Mouse (Mus musculus) forebrain, embryonic 12.5 days (tissue): ENCODE results near the gene Ptrh1. TPM values are rescaled to one million over a fixed set of nuclear protein-coding genes. Genes with fewer than 3 reads are reported as not detected.
A peak's percentile ranks its signal among the peaks of the same experiment; 100 is the strongest.

Source experiments
- ATAC-seq: fragments of 200-750 bp; cut with Nextera tagmentation; 2 replicates; pipeline ENCODE4 v1.8.0; 2017; ENCODE audit warnings: moderate TSS enrichment; ENCODE audit not compliant: low FRiP score
- H3K27ac ChIP-seq: fragments of 300-500 bp; sonication (generic); 2 replicates; pipeline ENCODE4 v1.5.1; 2016; ENCODE audit warnings: mild to moderate bottlenecking
- H3K27me3 ChIP-seq: fragments of 300-500 bp; sonication (generic); 2 replicates; pipeline ENCODE4 v1.6.1; 2016; ENCODE audit warnings: mild to moderate bottlenecking
- H3K36me3 ChIP-seq: fragments of 300-500 bp; sonication (generic); replicated peaks from 2 replicates; pipeline ENCODE4 v1.6.1; 2016; ENCODE audit warnings: mild to moderate bottlenecking
- H3K4me1 ChIP-seq: fragments of 300-500 bp; sonication (generic); 2 replicates; pipeline ENCODE4 v1.6.1; 2016
- H3K4me2 ChIP-seq: fragments of 300-500 bp; sonication (generic); 2 replicates; pipeline ENCODE4 v1.6.1; 2016; ENCODE audit warnings: mild to moderate bottlenecking, moderate library complexity
- H3K4me3 ChIP-seq: fragments of 300-500 bp; sonication (generic); replicated peaks from 2 replicates; pipeline ENCODE4 v1.5.1; 2016; ENCODE audit warnings: mild to moderate bottlenecking
- H3K9ac ChIP-seq: fragments of 300-500 bp; sonication (generic); 2 replicates; pipeline ENCODE4 v1.6.1; 2016; ENCODE audit warnings: mild to moderate bottlenecking
- H3K9me3 ChIP-seq: fragments of 300-500 bp; sonication (generic); 2 replicates; pipeline ENCODE4 v1.6.1; 2016
- WGBS: fragments of 180-500 bp; shearing (Covaris S2); methylation state at CpG from one replicate; pipeline ENCODE4 v1.1.7; 2016; 5-methylcytosine and 5-hydroxymethylcytosine counted together
- polyA plus RNA-seq: library from polyadenylated mRNA; unstranded; fragments of >200 nt; fragmentation: Nextera tagmentation; extraction: Ambion mirVana; gene quantifications from 2 replicates; pipeline ENCODE4 v1.2.1, GENCODE M21; 2016

Gene Ptrh1
- polyA plus RNA-seq, 1 experiment from 2014 or later: 5.3 TPM

DNA sequence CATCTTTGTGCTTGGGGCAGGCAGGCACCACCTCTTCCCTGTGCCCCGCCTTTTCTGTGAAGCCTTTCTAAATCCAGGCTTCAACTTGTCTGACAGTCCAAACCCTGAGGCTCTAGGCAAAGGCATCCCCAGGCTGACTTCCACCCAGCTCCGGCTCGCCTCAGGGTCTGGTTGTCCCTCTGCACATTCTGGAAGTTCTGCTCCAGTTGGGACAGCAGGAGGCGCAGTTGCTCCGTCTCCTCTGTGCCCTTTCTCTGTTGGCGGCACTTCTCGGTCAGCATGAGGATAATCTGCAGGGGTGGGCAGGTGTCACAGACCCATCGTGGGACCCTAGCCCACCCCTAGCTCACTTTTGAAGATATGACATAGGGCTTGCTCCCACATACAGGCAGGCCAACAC lies 3.5 kb downstream of the Ptrh1 start:
- Histone ChIP-seq H3K27ac (no peak overlapping the region), H3K4me3 (no peak overlapping the region), H3K9ac (no peak overlapping the region), H3K4me2 (no peak overlapping the region), H3K36me3 (no peaks in the 10 kb centered on the region), H3K4me1 (peaks cover 14% of the 10 kb centered on the region), H3K9me3 (no peaks in the 10 kb centered on the region), H3K27me3 (peaks cover 9% of the 10 kb centered on the region)
- WGBS: 11% methylated on average over 8 of the region's 8 CpGs
- no peak for ATAC-seq

DNA sequence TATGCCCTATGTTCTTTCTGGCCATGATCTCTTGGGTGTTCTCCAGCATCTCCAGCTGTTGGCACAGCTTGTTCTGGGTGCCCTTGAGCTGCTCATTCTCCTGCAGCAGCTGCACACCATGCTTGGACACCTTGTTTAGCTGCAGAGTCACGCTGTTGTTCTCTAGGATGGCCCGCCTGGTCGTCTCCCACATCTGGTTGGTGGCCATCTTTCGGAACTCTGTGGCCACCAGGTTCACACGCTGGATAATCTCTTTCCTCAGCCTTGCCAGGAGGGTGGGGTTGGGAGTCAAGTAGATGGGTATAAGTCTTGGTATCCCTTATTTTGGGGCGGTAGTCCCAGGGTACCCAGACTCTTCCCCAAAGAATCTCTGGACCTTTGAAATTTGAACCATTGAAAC lies 4.1 kb downstream of the Ptrh1 start:
- peaks cover 13% of the 10 kb centered on the region for H3K4me1 ChIP-seq
- 88% methylated on average over 6 of the region's 6 CpGs for WGBS
- ATAC-seq: no peak
- no peak overlapping the region for H3K4me3 ChIP-seq
- no peak overlapping the region for H3K4me2 ChIP-seq
- H3K9ac ChIP-seq: no peak overlapping the region
- peaks cover 9% of the 10 kb centered on the region for H3K27me3 ChIP-seq
- H3K36me3 ChIP-seq: no peaks in the 10 kb centered on the region
- H3K9me3 ChIP-seq: no peaks in the 10 kb centered on the region
- no peak overlapping the region for H3K27ac ChIP-seq

- no peak overlapping the region for H3K4me3 ChIP-seq
- H3K27ac ChIP-seq: no peak overlapping the region
- no peak overlapping the region for H3K9ac ChIP-seq
- no peaks in the 10 kb centered on the region for H3K4me1 ChIP-seq
- no peaks in the 10 kb centered on the region for H3K36me3 ChIP-seq
- peaks cover 3% of the 10 kb centered on the region; the same call in 1 of the 2 replicates for H3K27me3 ChIP-seq
- no peak overlapping the region for H3K4me2 ChIP-seq
- H3K9me3 ChIP-seq: no peaks in the 10 kb centered on the region
- no peak for ATAC-seq
- 77% methylated on average over 6 of the region's 6 CpGs for WGBS
Measured at GRCm38 (mm10) chr2:32781710-32782109, 6.1 kb downstream of the Ptrh1 start.

DNA sequence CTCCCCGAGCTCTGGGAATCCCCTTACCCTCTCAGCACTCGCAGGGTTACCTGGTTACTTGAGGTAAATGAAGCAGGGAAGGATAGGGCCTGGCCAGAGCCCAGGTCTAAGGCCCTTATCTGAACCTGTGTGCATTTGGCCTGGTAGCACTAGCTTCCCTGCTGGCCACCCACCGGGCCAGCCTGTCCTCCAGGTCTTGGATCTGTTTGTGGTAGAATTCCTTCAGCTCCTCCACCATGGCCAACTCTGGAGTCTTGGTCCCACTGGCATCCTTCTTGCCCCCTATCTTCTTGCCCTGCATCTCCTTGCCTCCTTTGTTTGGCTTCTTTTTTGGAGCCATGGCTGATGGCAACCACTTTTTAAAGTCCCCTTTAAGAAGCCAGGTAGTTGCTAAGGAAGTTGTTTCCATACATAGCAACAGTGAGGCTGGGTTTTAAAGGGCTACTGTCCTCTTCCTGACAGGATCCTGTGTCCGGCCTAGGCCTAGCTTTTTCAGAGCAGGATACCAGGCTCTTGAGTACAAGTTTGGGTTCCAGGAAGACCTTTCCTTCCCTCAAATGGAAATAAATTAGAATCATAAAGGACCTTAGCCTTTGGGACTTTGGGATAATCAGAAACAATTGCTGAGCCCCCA lies 8.6 kb downstream of the Ptrh1 start, which contains the start of gene Cfap157:
Gene Cfap157, minus strand, starts transcription at position 381 of the 634 bp plus-strand sequence.
- H3K36me3 ChIP-seq: no peaks in the 10 kb centered on the region
- H3K9me3 ChIP-seq: no peaks in the 10 kb centered on the region
- H3K4me2 ChIP-seq: no peak within 1 kb of the TSS
- no peaks in the 10 kb centered on the region for H3K4me1 ChIP-seq
- H3K9ac ChIP-seq: no peak within 1 kb of the TSS
- WGBS: 71% methylated on average over 4 of the region's 4 CpGs
- H3K27me3 ChIP-seq: no peaks in the 10 kb centered on the region
- H3K27ac ChIP-seq: no peak within 1 kb of the TSS
- ATAC-seq: no peak
- H3K4me3 ChIP-seq: no peak within 1 kb of the TSS

GRCm38 (mm10) chr2:32787176-32787575 lies 11.6 kb downstream of the Ptrh1 start:
- no peak overlapping the region for H3K4me3 ChIP-seq
- WGBS: 62% methylated on average over 6 of the region's 6 CpGs
- no peaks in the 10 kb centered on the region for H3K4me1 ChIP-seq
- no peak overlapping the region for H3K9ac ChIP-seq
- H3K27ac ChIP-seq: no peak overlapping the region
- no peak for ATAC-seq
- H3K27me3 ChIP-seq: no peaks in the 10 kb centered on the region
- peaks cover 18% of the 10 kb centered on the region for H3K36me3 ChIP-seq
- H3K4me2 ChIP-seq: no peak overlapping the region
- H3K9me3 ChIP-seq: no peaks in the 10 kb centered on the region

DNA sequence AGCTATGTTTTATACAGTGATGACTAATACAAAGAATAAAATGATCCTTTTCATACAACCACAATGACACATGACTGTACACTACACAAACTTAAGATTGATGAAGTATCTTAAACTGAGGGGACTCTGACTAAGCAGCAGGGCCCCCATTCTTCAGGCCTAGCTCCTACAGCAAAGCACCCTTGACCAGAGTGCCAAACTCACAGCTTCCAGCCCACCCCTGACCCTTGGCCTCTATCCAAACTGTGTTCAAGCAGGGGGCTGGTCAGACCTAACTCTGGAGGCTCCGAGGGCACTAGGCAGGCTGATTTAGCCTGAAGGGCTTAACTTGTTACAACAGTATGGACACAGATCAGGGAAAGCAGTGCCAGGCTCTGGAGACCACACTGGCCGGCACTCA lies 13.0 kb downstream of the Ptrh1 start:
- no peak for ATAC-seq
- no peak overlapping the region for H3K4me2 ChIP-seq
- H3K4me1 ChIP-seq: no peaks in the 10 kb centered on the region
- no peaks in the 10 kb centered on the region for H3K9me3 ChIP-seq
- no peak overlapping the region for H3K27ac ChIP-seq
- H3K4me3 ChIP-seq: no peak overlapping the region
- no peaks in the 10 kb centered on the region for H3K27me3 ChIP-seq
- H3K9ac ChIP-seq: no peak overlapping the region
- H3K36me3 ChIP-seq: peaks cover 22% of the 10 kb centered on the region
- WGBS: 73% methylated on average over 2 of the region's 2 CpGs

- Histone ChIP-seq H3K27me3 (no peaks in the 10 kb centered on the region), H3K4me1 (no peaks in the 10 kb centered on the region), H3K9me3 (no peaks in the 10 kb centered on the region), H3K27ac (no peak overlapping the region), H3K4me2 (no peak overlapping the region), H3K4me3 (no peak overlapping the region), H3K36me3 (peaks cover 48% of the 10 kb centered on the region), H3K9ac (no peak overlapping the region)
- WGBS: 87% methylated on average over 6 of the region's 6 CpGs
- no peak for ATAC-seq
Measured at GRCm38 (mm10) chr2:32791297-32791696, 15.7 kb downstream of the Ptrh1 start.

DNA sequence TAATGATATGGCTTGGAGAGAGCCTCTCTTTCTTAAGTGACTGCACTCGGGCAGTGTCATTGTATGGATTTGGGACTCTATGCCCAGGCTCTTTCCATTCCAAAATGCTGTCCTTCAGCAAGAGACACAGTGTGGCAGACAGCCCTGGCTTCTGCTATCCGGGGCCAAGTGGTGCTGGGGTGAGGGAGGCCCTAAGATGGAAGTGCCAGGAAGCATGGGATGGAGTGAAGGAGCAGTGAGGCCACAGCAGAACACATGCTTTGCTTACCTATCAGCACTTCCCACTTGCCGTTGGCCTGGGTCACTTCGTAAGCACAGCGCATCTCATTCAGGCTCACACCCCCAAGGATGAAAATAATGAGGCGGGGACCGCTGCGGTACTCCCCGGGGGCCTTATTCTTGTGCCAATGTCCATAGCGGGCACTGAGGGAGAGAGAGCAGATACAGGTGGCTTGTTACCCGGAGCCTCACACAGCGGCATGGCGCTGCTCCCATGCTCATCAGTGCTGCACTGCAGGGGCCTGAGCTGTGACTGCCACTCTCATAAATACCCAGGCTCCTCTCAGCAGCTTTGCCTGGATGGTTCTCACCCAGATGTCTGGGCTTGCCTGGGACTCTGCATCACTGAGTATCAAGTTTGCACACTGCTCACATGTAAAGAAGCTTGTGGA lies 20.3 kb downstream of the Ptrh1 start:
- no peaks in the 10 kb centered on the region for H3K4me1 ChIP-seq
- peak overlapping the region; percentile 4; the same call in 1 of the 2 replicates for H3K27ac ChIP-seq
- ATAC-seq: no peak
- peaks cover 78% of the 10 kb centered on the region for H3K36me3 ChIP-seq
- no peaks in the 10 kb centered on the region for H3K9me3 ChIP-seq
- WGBS: 87% methylated on average over 13 of the region's 13 CpGs
- H3K9ac ChIP-seq: no peak overlapping the region
- no peak overlapping the region for H3K4me3 ChIP-seq
- H3K4me2 ChIP-seq: no peak overlapping the region
- H3K27me3 ChIP-seq: no peaks in the 10 kb centered on the region

DNA sequence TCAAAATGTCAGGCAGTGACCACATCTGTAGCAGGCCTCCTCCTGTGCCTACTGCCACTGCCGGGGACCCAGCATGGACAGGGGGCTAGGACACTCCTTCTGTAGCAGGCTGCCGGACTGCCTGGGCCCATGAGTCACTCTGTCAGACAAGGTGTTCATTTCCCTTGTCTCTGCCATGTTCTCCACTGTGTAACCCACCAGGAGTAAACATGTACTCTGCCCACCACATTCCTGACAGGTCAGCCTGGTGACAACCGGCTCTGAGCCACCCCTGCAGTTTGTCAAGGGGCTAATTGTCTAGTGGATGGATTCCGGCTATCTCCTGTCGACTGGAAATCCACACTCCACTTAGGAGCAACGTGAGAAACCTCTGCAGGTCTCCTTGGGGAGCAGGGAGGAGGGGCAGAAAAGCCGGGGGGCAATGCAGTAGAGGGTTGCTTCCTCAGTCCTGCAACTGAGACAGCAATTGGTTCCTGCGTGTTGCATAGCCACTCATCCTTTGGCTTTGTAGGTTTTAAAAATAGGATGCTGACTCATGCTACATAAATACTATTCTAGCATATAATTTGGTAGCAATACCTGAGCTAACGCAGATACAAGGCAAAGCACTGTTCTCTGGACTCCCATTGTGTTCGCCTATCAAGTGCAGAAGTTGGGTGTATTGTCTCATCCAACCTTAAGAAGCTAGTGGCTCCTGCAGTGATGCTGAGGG lies 22.8 kb downstream of the Ptrh1 start:
- no peak overlapping the region for H3K4me2 ChIP-seq
- no peaks in the 10 kb centered on the region for H3K9me3 ChIP-seq
- H3K9ac ChIP-seq: no peak overlapping the region
- WGBS: 82% methylated on average over 10 of the region's 10 CpGs
- H3K4me1 ChIP-seq: no peaks in the 10 kb centered on the region
- H3K4me3 ChIP-seq: no peak overlapping the region
- no peaks in the 10 kb centered on the region for H3K27me3 ChIP-seq
- ATAC-seq: no peak
- no peak overlapping the region for H3K27ac ChIP-seq
- peaks cover 87% of the 10 kb centered on the region for H3K36me3 ChIP-seq

- Histone ChIP-seq H3K4me3 (no peak overlapping the region), H3K27ac (no peak overlapping the region), H3K9ac (no peak overlapping the region), H3K9me3 (no peaks in the 10 kb centered on the region), H3K27me3 (no peaks in the 10 kb centered on the region), H3K4me1 (no peaks in the 10 kb centered on the region), H3K36me3 (peaks cover 53% of the 10 kb centered on the region), H3K4me2 (no peak overlapping the region)
- WGBS: 94% methylated on average over 14 of the region's 14 CpGs
- no peak for ATAC-seq
Measured at GRCm38 (mm10) chr2:32808816-32809566, 33.4 kb downstream of the Ptrh1 start.

DNA sequence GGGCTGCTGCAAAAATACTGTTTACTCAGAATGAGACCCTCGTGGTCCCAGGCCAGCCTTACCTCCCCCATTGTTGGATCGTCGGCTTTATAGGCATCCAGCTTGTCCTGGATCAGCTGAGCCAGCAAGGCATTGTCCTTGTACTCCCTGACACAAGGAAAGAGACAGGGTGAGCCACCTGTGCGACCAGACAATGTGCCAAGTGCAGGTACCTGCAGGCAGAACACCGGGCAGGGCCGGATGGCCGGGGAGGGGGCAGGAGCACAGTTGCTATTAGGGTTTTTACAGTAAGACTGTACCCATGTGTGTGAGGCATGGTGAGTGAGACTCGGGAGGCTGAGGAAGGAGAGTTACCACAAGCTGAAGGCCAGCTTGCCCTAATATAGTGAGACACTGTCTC lies 36.4 kb downstream of the Ptrh1 start:
- Histone ChIP-seq H3K27ac (no peak overlapping the region), H3K9me3 (no peaks in the 10 kb centered on the region), H3K27me3 (no peaks in the 10 kb centered on the region), H3K4me1 (no peaks in the 10 kb centered on the region), H3K4me2 (no peak overlapping the region), H3K9ac (no peak overlapping the region), H3K36me3 (peaks cover 46% of the 10 kb centered on the region), H3K4me3 (no peak overlapping the region)
- no peak for ATAC-seq
- WGBS: 90% methylated on average over 8 of the region's 8 CpGs

DNA sequence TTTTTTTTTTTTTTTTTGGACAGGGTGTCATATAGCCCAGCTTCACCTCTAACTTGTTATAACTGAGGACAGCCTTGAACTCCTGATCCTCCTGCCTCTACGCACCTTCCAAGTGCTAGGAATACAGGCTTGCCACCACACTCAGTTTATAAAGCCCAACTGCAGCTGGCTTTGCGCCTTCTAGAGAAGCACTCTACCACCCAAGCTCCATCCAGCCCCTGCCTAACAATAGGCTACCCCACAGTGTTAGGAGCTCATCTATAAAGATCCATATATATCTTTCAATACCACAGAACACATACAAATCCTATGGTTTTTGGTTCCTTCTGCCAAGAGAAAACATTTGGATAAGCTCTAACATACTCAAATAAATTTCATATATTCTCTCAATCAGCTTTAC lies 40.9 kb downstream of the Ptrh1 start:
- Histone ChIP-seq H3K4me1 (peaks cover 4% of the 10 kb centered on the region), H3K4me3 (no peak overlapping the region), H3K4me2 (no peak overlapping the region), H3K27ac (peak overlapping the region; percentile 56; the same call in 1 of the 2 replicates), H3K9ac (no peak overlapping the region), H3K9me3 (no peaks in the 10 kb centered on the region), H3K27me3 (no peaks in the 10 kb centered on the region), H3K36me3 (peaks cover 22% of the 10 kb centered on the region)
- WGBS: 92% methylated on average over 2 of the region's 2 CpGs
- ATAC-seq: no peak
